Mouse (Mus musculus): ENCODE data around the gene Polr2b.

DNA sequence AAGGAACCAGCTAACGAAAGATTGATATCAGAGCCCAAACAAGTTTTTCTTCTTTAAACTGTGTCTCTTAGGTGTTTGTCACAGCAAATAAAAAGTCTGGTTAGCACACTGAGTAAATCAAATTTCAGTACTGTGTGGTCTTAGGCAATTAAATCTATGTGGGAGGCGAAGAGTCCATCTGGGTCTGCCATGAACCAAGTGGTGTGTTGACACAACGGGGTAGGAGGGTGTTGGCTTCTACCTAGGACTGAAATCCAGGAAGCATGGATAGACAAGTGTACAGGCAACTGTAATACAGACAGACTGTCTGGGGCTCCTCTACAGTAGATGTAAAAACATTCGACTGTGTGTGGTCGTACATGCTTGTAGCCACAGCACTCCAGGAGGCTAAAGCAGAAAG, 59.4 kb downstream of the Polr2b start:
- TF ChIP-seq MYOD1 (IDR thresholded peaks at IDR 0.05; ENCODE audit: control insufficient read depth, insufficient read length, low read depth), result no peak
- no peak for TF ChIP-seq CTCF (IDR thresholded peaks at IDR 0.05; ENCODE audit: control insufficient read depth, insufficient read depth, insufficient read length)
- TF ChIP-seq USF1 (IDR thresholded peaks at IDR 0.05; ENCODE audit: low read depth), result no peak
- no peak for TF ChIP-seq FOSL1 (IDR thresholded peaks at IDR 0.05; ENCODE audit: insufficient read depth, low read length, poor library complexity, severe bottlenecking)
